Mouse (Mus musculus) T-cell, adult 2 months (primary cell): ENCODE measurements at regions not wholly inside any gene's neighbourhood (a gene's known extent, or its start where the extent isn't known, plus 50 kb on each side); places are given as distances from the start of the nearest gene placed in this dataset.
"Not testable (repeated sequence)": the region's sequence is repeated elsewhere in the genome, so short reads cannot be mapped to it uniquely, and the experiment has no call there.

Source experiments
- DNase-seq: peaks from one replicate; pipeline ENCODE4 v3.0.0; 2022; ENCODE audit warnings: low spot score

- DNase-seq: no peak
Measured at GRCm38 (mm10) chr3:8310379-8311128, 1299.3 kb downstream of the Zfp704 start.

GRCm38 (mm10) chr3:8307296-8307695 lies 1302.6 kb downstream of the Zfp704 start:
- DNase-seq: no peak

GRCm38 (mm10) chr3:8304784-8305183 lies 1305.1 kb downstream of the Zfp704 start:
- DNase-seq: no peak

- DNase-seq: no peak
Measured at GRCm38 (mm10) chr3:8293036-8293435, 1316.8 kb downstream of the Zfp704 start.

- no peak for DNase-seq
Measured at GRCm38 (mm10) chr3:8289558-8289957, 1320.3 kb downstream of the Zfp704 start.

GRCm38 (mm10) chr3:8288437-8288836 lies 1321.4 kb downstream of the Zfp704 start:
- DNase-seq: no peak

- no peak for DNase-seq
Measured at GRCm38 (mm10) chr3:8284655-8285428, 1325.0 kb downstream of the Zfp704 start.

GRCm38 (mm10) chr3:8282411-8282810 lies 1327.5 kb downstream of the Zfp704 start:
- no peak for DNase-seq

- no peak for DNase-seq
Measured at GRCm38 (mm10) chr3:8276661-8277060, 1333.2 kb downstream of the Zfp704 start.

- no peak for DNase-seq
Measured at GRCm38 (mm10) chr3:8270935-8271298, 1339.0 kb downstream of the Zfp704 start.

- DNase-seq: no peak
Measured at GRCm38 (mm10) chr3:8270009-8270934, 1339.6 kb downstream of the Zfp704 start.

GRCm38 (mm10) chr3:8265783-8266182 lies 1344.1 kb downstream of the Zfp704 start:
- DNase-seq: no peak

- DNase-seq: no peak
Measured at GRCm38 (mm10) chr3:8264366-8265033, 1345.4 kb downstream of the Zfp704 start.

- no peak for DNase-seq
Measured at GRCm38 (mm10) chr3:8257293-8257692, 1352.6 kb downstream of the Zfp704 start.

- no peak for DNase-seq
Measured at GRCm38 (mm10) chr3:8252311-8252710, 1357.6 kb downstream of the Zfp704 start.

GRCm38 (mm10) chr3:8248911-8249310 lies 1361.0 kb downstream of the Zfp704 start:
- DNase-seq: no peak

- DNase-seq: peak; percentile 34
Measured at GRCm38 (mm10) chr3:8245822-8246221, 1364.1 kb downstream of the Zfp704 start.

GRCm38 (mm10) chr3:8245195-8245789 lies 1364.6 kb downstream of the Zfp704 start:
- peak; percentile 16 for DNase-seq

GRCm38 (mm10) chr3:8244526-8245194 lies 1365.2 kb downstream of the Zfp704 start:
- not testable (repeated sequence) for DNase-seq

- DNase-seq: no peak
Measured at GRCm38 (mm10) chr3:8206623-8207404, 1403.1 kb downstream of the Zfp704 start.
